Mouse (Mus musculus) midbrain, postnatal 0 days (tissue): Measurements from ENCODE around the gene E030018B13Rik. TPM values are rescaled to one million over a fixed set of nuclear protein-coding genes. Genes with fewer than 3 reads are reported as not detected.

ENCODE experiments used
- ATAC-seq: fragments of 200-750 bp; cut with Nextera tagmentation; 2 replicates; pipeline ENCODE4 v1.8.0; 2017; ENCODE audit warnings: moderate number of reproducible peaks, mild to moderate bottlenecking, moderate TSS enrichment, moderate library complexity; ENCODE audit not compliant: low FRiP score
- DNase-seq: peaks from one replicate; pipeline ENCODE4 v3.0.0-alpha.2; 2015; ENCODE audit warnings: low spot score
- H3K27ac ChIP-seq: fragments of 300-500 bp; sonication (generic); 2 replicates; pipeline ENCODE4 v1.5.1; 2014; ENCODE audit warnings: low read depth, mild to moderate bottlenecking, low read length, mixed read lengths
- H3K27me3 ChIP-seq: fragments of 300-500 bp; sonication (generic); 2 replicates; pipeline ENCODE4 v1.6.1; 2014; ENCODE audit warnings: low read length, control low read depth, mixed read lengths; ENCODE audit not compliant: insufficient read depth
- H3K36me3 ChIP-seq: fragments of 300-500 bp; sonication (generic); 2 replicates; pipeline ENCODE4 v1.6.1; 2014; ENCODE audit warnings: low read length, control low read depth, mixed read lengths; ENCODE audit not compliant: insufficient read depth
- H3K4me1 ChIP-seq: fragments of 300-500 bp; sonication (generic); 2 replicates; pipeline ENCODE4 v1.6.1; 2014; ENCODE audit warnings: mild to moderate bottlenecking, control low read depth, antibody characterized with exemption, low read length, mixed read lengths; ENCODE audit not compliant: insufficient read depth
- H3K4me2 ChIP-seq: fragments of 300-500 bp; sonication (generic); 2 replicates; pipeline ENCODE4 v1.6.1; 2014; ENCODE audit warnings: low read depth, mild to moderate bottlenecking, low read length, mixed read lengths; ENCODE audit not compliant: poor library complexity, severe bottlenecking
- H3K4me3 ChIP-seq: fragments of 300-500 bp; sonication (generic); 2 replicates; pipeline ENCODE4 v1.5.1; 2014; ENCODE audit warnings: low read depth, mild to moderate bottlenecking, low read length, moderate library complexity
- H3K9ac ChIP-seq: fragments of 300-500 bp; sonication (generic); replicated peaks from 2 replicates; pipeline ENCODE4 v1.6.1; 2014; ENCODE audit warnings: mild to moderate bottlenecking, low read length, moderate library complexity, mixed read lengths; ENCODE audit not compliant: poor library complexity, severe bottlenecking
- H3K9me3 ChIP-seq: fragments of 300-500 bp; sonication (generic); 2 replicates; pipeline ENCODE4 v1.6.1; 2016; ENCODE audit warnings: low read length, control low read depth
- CTCF ChIP-seq: IDR thresholded peaks from 2 replicates; pipeline ENCODE4 v1.5.1; 2016; ENCODE audit warnings: antibody characterized with exemption, mild to moderate bottlenecking
- WGBS: fragments of 180-500 bp; shearing (Covaris S2); extraction: QIAGEN DNeasy Blood & Tissue Kit; methylation state at CpG from one replicate; pipeline ENCODE4 v1.1.7; 2014; 5-methylcytosine and 5-hydroxymethylcytosine counted together
- polyA plus RNA-seq: library from polyadenylated mRNA; unstranded; fragments of >200 nt; fragmentation: Nextera tagmentation; extraction: Ambion mirVana; gene quantifications from 2 replicates; pipeline ENCODE4 v1.2.1, GENCODE M21; 2015
- total RNA-seq: library from RNA; depleted of rRNA; stranded (reverse); fragments of >200 nt; gene quantifications from 2 replicates; pipeline ENCODE4 v1.2.3, GENCODE M21; 2014

E030018B13Rik gene
- total and polyA plus RNA-seq, 2 experiments from 2014 or later = not detected

GRCm38 (mm10) chr7:63905642-63906041 lies 11.0 kb upstream of the E030018B13Rik start:
- Histone ChIP-seq H3K9me3 (no peaks in the 10 kb centered on the region), H3K4me1 (0 out of 2 replicates have a peak, but pooled peaks cover 9% of the 10 kb centered on the region), H3K4me3 (no peak overlapping the region), H3K36me3 (no peaks in the 10 kb centered on the region), H3K27ac (no peak overlapping the region), H3K9ac (no peak overlapping the region), H3K27me3 (no peaks in the 10 kb centered on the region), H3K4me2 (no peak overlapping the region)
- TF ChIP-seq CTCF = no peak
- DNase-seq (no peak), ATAC-seq (no peak)
- WGBS = 93% methylated on average over 5 of the region's 5 CpGs

- WGBS = 76% methylated on average over 5 of the region's 5 CpGs
These were observed 8.7 kb upstream of the E030018B13Rik start for GRCm38 (mm10) chr7:63907778-63908495.

GRCm38 (mm10) chr7:63908496-63909285 lies 8.0 kb upstream of the E030018B13Rik start:
- Histone ChIP-seq H3K4me2 (no peak overlapping the region), H3K36me3 (no peaks in the 10 kb centered on the region), H3K9ac (no peak overlapping the region), H3K9me3 (no peaks in the 10 kb centered on the region), H3K4me3 (no peak overlapping the region), H3K4me1 (peaks cover 9% of the 10 kb centered on the region), H3K27me3 (no peaks in the 10 kb centered on the region), H3K27ac (peak overlapping the region; percentile 58)
- WGBS = 42% methylated on average over 9 of the region's 11 CpGs
- no peak for TF ChIP-seq CTCF
- ATAC-seq (no peak), DNase-seq (no peak)

More at GRCm38 (mm10) chr7:63907778-63908495, 8.7 kb upstream of the E030018B13Rik start:
- Histone ChIP-seq H3K4me1 (peaks cover 9% of the 10 kb centered on the region), H3K9ac (no peak overlapping the region), H3K27me3 (no peaks in the 10 kb centered on the region), H3K27ac (peak overlapping the region; percentile 58), H3K4me2 (no peak overlapping the region), H3K4me3 (no peak overlapping the region), H3K9me3 (no peaks in the 10 kb centered on the region), H3K36me3 (no peaks in the 10 kb centered on the region)
- DNase-seq = no peak
- no peak for ATAC-seq
- no peak for TF ChIP-seq CTCF

DNA sequence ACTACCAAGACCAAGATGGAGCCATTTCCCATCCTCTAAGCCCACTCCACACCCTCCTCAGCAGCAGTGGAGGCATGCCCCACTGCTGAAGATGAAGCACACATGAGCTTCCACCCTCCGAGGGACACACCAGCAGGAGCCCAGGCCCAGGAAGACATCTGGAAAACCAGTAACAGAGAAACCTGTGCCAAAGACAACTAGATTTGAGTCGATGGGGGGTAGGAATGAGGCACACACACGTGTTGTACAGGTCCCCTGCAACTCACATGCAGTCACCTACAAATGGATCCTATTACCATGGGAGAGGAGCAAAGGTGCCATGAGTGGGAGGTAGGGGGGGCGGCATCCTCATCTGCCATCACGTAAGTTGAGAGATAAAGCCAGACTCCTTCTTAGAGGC lies 6.4 kb upstream of the E030018B13Rik start:
- no peaks in the 10 kb centered on the region for H3K36me3 ChIP-seq
- DNase-seq = no peak
- no peak for TF ChIP-seq CTCF
- H3K9ac ChIP-seq = no peak overlapping the region
- no peak overlapping the region for H3K4me3 ChIP-seq
- ATAC-seq = no peak
- H3K4me2 ChIP-seq = no peak overlapping the region
- H3K27ac ChIP-seq = no peak overlapping the region
- peaks cover 12% of the 10 kb centered on the region for H3K4me1 ChIP-seq
- 74% methylated on average over 5 of the region's 5 CpGs for WGBS
- no peaks in the 10 kb centered on the region for H3K9me3 ChIP-seq
- no peaks in the 10 kb centered on the region for H3K27me3 ChIP-seq

GRCm38 (mm10) chr7:63910912-63911311 lies 5.7 kb upstream of the E030018B13Rik start:
- H3K9me3 ChIP-seq = no peaks in the 10 kb centered on the region
- H3K4me1 ChIP-seq = peaks cover 12% of the 10 kb centered on the region
- TF ChIP-seq CTCF = no peak
- no peak for ATAC-seq
- no peak overlapping the region for H3K9ac ChIP-seq
- no peaks in the 10 kb centered on the region for H3K36me3 ChIP-seq
- WGBS = 45% methylated on average over 4 of the region's 4 CpGs
- H3K4me3 ChIP-seq = no peak overlapping the region
- H3K27me3 ChIP-seq = no peaks in the 10 kb centered on the region
- DNase-seq = no peak
- no peak overlapping the region for H3K4me2 ChIP-seq
- H3K27ac ChIP-seq = 0 out of 2 replicates have a peak overlapping the region, but pooled peaks have one; percentile 28
